Mouse (Mus musculus) heart, embryonic 11.5 days (tissue): ENCODE data around the gene Ttll9. TPM values are rescaled to one million over a fixed set of nuclear protein-coding genes. Genes with fewer than 3 reads are reported as not detected.

Experiments used
- ATAC-seq: fragments of 200-750 bp; cut with Nextera tagmentation; replicated peaks from 2 replicates; pipeline ENCODE4 v1.8.0; 2017; ENCODE audit warnings: moderate library complexity; ENCODE audit not compliant: insufficient number of reproducible peaks, low FRiP score, low TSS enrichment
- H3K27ac ChIP-seq: fragments of 300-500 bp; sonication (generic); 2 replicates; pipeline ENCODE4 v1.5.1; 2014; ENCODE audit warnings: mild to moderate bottlenecking, low read depth, low read length
- H3K27me3 ChIP-seq: fragments of 300-500 bp; sonication (generic); 2 replicates; pipeline ENCODE4 v1.6.1; 2014; ENCODE audit warnings: mild to moderate bottlenecking, low read length, mixed read lengths; ENCODE audit not compliant: control insufficient read depth, insufficient read depth
- H3K36me3 ChIP-seq: fragments of 300-500 bp; sonication (generic); 2 replicates; pipeline ENCODE4 v1.6.1; 2014; ENCODE audit warnings: mild to moderate bottlenecking, low read length, moderate library complexity, mixed read lengths; ENCODE audit not compliant: control insufficient read depth, insufficient read depth
- H3K4me1 ChIP-seq: fragments of 300-500 bp; sonication (generic); 2 replicates; pipeline ENCODE4 v1.6.1; 2014; ENCODE audit warnings: low read length; ENCODE audit not compliant: control insufficient read depth, insufficient read depth
- H3K4me2 ChIP-seq: fragments of 300-500 bp; sonication (generic); 2 replicates; pipeline ENCODE4 v1.6.1; 2014; ENCODE audit warnings: mild to moderate bottlenecking, moderate library complexity
- H3K4me3 ChIP-seq: fragments of 300-500 bp; sonication (generic); 2 replicates; pipeline ENCODE4 v1.5.1; 2014; ENCODE audit warnings: low read depth, low read length
- H3K9ac ChIP-seq: fragments of 300-500 bp; sonication (generic); 2 replicates; pipeline ENCODE4 v1.6.1; 2014; ENCODE audit warnings: mild to moderate bottlenecking, low read depth, low read length, moderate library complexity
- H3K9me3 ChIP-seq: fragments of 300-500 bp; sonication (generic); replicated peaks from 2 replicates; pipeline ENCODE4 v1.6.1; 2016; ENCODE audit warnings: low read length; ENCODE audit not compliant: control insufficient read depth
- WGBS: fragments of 180-500 bp; shearing (Covaris S2); extraction: QIAGEN DNeasy Blood & Tissue Kit; methylation state at CpG from one replicate; pipeline ENCODE4 v1.1.7; 2014; ENCODE audit not compliant: insufficient replicate concordance; 5-methylcytosine and 5-hydroxymethylcytosine counted together
- polyA plus RNA-seq: library from polyadenylated mRNA; unstranded; fragments of >200 nt; fragmentation: Nextera tagmentation; extraction: Ambion mirVana; gene quantifications from 2 replicates; pipeline ENCODE4 v1.2.1, GENCODE M21; 2014

Gene Ttll9
- polyA plus RNA-seq, 1 experiment from 2014 or later = 0.76 TPM

DNA sequence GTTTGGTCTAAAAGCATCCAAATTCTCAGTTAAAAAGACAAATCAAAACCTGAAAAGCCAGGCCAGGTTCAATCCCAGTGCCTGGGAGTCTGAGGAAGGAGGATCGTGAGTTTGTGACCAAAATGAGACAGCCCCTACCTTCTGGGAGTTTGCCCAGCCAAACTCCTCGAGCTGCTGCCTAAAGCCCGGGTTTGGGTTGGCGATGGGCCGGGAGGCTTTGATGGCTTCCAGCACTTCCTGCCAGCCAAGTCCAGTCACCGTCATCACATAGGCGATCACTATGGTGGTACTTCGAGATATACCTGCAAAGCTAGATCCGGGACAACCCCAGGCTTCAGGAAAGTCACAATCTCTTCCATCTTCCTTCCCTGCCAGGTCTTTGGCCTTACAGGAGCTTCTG lies 18.3 kb upstream of the Ttll9 start:
- Histone ChIP-seq H3K9ac (no peak overlapping the region), H3K9me3 (no peaks in the 10 kb centered on the region), H3K27ac (no peak overlapping the region), H3K4me2 (no peak overlapping the region), H3K27me3 (peaks cover 83% of the 10 kb centered on the region), H3K36me3 (no peaks in the 10 kb centered on the region), H3K4me3 (no peak overlapping the region), H3K4me1 (peaks cover 4% of the 10 kb centered on the region)
- 44% methylated on average over 9 of the region's 9 CpGs for WGBS
- ATAC-seq = no peak

DNA sequence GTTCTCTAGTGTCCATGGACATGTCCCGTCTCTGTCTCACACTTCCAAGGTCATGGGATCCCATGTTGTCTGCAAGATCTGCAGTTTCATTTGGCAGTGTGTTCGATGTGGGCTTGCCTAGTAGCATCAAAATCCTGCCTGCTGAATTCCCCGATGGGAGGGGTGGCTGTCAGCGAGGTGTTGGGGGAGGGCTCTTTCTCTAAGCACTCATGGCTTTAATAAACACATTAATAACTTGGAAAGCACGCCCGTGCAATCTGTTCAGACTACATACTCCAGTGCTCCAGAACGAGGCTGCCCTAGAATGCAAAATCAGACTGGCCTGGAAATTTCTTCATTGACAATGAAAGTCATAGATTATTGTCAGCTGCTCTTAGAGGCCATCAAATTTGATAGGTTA lies 15.2 kb upstream of the Ttll9 start:
- Histone ChIP-seq H3K4me1 (peaks cover 7% of the 10 kb centered on the region), H3K27me3 (peaks cover 97% of the 10 kb centered on the region), H3K4me3 (no peak overlapping the region), H3K9ac (no peak overlapping the region), H3K27ac (no peak overlapping the region), H3K9me3 (no peaks in the 10 kb centered on the region), H3K4me2 (no peak overlapping the region), H3K36me3 (no peaks in the 10 kb centered on the region)
- ATAC-seq = no peak
- 63% methylated on average over 7 of the region's 7 CpGs for WGBS

DNA sequence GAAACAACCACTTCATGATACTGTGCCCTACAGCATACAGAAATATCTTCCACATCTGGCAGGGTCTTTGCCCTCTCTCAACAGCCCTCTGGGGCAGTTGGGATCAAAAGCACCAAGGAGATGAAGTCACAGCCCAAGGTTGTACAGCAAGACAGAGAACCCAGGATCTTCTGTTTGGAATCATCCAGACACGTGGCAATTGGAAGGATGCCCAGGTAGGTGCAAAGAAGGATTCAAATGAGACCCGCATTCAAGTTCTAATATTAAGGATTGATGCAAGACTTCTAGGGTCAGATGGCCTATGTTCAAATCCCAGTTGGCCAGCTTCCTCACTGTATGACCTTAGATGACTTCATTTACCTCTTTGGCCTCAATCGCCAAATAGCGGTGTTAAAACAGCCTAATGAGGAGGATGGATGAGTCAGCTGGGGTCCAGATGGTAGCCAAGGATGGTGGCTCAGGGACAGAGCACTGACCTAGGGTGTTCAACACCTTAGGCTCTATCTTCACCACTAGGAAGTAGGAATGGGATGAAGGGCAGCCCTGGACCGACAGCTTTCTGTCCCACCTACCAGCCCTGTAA lies 13.8 kb upstream of the Ttll9 start:
- Histone ChIP-seq H3K4me2 (no peak overlapping the region), H3K4me1 (0 out of 2 replicates have a peak, but pooled peaks cover 3% of the 10 kb centered on the region), H3K4me3 (no peak overlapping the region), H3K36me3 (no peaks in the 10 kb centered on the region), H3K27ac (no peak overlapping the region), H3K27me3 (peaks cover 92% of the 10 kb centered on the region), H3K9me3 (no peaks in the 10 kb centered on the region), H3K9ac (no peak overlapping the region)
- WGBS = 74% methylated on average over 5 of the region's 5 CpGs
- no peak for ATAC-seq

DNA sequence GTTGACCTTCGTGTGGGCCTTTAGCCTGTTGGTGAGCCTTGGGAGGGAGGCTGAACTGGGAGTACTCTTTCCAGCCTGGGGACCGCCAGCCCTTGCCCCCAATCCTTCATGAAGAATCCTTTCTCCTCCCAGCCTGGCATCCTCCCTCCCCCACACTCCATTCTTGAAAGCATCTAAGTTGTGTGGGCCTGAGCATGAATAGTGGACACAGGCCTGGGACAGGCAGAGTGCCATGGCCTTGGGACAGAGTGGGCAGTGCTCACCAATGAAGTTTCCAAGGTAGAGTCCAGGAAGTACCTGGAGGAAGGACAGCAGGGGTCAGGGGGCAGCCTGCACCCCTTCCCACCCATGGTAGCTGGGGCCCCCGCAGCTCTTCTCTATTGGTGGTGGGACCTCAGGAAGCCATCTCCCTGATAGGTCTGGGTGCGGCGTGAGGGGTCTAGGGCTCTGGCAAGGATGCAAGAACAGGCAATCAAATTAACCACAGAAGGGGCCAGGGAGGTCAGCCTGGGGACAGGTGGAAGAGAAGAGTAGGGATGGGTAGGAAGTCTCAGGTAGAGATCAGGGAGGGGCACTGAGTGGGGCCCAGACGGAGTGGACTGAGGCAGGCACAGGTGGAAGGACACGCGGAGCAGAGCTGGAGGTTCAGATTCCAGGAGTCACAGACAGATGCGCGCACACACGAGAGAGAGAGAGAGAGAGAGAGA lies 11.8 kb upstream of the Ttll9 start:
- 0 out of 2 replicates have a peak, but pooled peaks cover 3% of the 10 kb centered on the region for H3K4me1 ChIP-seq
- H3K9ac ChIP-seq = no peak overlapping the region
- no peaks in the 10 kb centered on the region for H3K9me3 ChIP-seq
- H3K27ac ChIP-seq = no peak overlapping the region
- no peak for ATAC-seq
- H3K27me3 ChIP-seq = peaks cover 80% of the 10 kb centered on the region
- peak overlapping the region; percentile 92 for H3K4me2 ChIP-seq
- H3K36me3 ChIP-seq = no peaks in the 10 kb centered on the region
- WGBS = 31% methylated on average over 11 of the region's 11 CpGs
- H3K4me3 ChIP-seq = no peak overlapping the region; the same call in 1 of the 2 replicates

DNA sequence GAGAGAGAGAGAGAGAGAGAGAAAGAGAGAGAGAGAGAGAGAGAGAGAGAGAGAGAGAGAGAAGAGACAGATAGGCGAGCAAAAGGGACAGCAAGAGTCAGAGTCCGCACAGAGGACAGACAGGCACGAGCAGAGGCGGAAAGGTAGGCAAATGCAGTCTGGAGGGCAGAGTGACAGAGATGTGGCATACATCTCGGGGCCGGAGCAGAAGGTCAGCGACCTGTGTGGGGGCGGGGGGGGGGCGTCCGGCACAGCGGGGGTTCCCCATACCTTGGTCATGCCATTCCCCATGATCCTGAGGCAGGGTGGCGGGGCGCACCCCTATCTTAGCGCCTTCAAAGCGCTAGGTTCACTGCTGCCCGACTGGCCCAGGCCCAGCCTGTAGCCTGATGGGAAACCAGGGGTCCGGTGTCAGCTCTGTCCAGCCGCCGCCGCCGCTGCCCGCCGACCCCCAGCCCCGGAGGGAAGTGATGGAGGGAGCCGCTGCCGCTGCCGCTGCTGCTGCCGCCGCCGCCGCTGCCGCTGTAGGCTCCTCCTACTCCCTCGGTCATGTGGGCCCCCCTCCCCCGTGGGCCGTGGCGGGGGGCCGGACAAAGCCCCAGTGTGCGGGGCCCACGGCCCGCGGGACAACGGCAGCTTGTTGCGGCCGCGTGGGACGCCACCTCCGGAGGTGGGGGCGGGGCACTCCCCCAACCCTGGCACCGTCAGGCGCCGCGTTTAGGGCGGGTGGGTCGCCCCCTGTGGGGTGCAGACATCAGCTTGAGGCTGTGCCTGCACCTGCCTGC lies 11.0 kb upstream of the Ttll9 start, which contains the start of gene Dusp15:
Gene Dusp15, minus strand, starts transcription at position 634 of the 785 bp plus-strand sequence.
- no peaks in the 10 kb centered on the region for H3K36me3 ChIP-seq
- peaks cover 73% of the 10 kb centered on the region for H3K27me3 ChIP-seq
- peak within 1 kb of the TSS; percentile 92 for H3K4me2 ChIP-seq
- H3K9ac ChIP-seq = peak within 1 kb of the TSS; percentile 52
- H3K4me3 ChIP-seq = peak within 1 kb of the TSS; percentile 66
- H3K9me3 ChIP-seq = no peaks in the 10 kb centered on the region
- no peak within 1 kb of the TSS for H3K27ac ChIP-seq
- under 1% methylated on average over 48 of the region's 54 CpGs for WGBS
- peak; percentile 59; the same call in 1 of the 2 replicates for ATAC-seq
- 0 out of 2 replicates have a peak, but pooled peaks cover 3% of the 10 kb centered on the region for H3K4me1 ChIP-seq

DNA sequence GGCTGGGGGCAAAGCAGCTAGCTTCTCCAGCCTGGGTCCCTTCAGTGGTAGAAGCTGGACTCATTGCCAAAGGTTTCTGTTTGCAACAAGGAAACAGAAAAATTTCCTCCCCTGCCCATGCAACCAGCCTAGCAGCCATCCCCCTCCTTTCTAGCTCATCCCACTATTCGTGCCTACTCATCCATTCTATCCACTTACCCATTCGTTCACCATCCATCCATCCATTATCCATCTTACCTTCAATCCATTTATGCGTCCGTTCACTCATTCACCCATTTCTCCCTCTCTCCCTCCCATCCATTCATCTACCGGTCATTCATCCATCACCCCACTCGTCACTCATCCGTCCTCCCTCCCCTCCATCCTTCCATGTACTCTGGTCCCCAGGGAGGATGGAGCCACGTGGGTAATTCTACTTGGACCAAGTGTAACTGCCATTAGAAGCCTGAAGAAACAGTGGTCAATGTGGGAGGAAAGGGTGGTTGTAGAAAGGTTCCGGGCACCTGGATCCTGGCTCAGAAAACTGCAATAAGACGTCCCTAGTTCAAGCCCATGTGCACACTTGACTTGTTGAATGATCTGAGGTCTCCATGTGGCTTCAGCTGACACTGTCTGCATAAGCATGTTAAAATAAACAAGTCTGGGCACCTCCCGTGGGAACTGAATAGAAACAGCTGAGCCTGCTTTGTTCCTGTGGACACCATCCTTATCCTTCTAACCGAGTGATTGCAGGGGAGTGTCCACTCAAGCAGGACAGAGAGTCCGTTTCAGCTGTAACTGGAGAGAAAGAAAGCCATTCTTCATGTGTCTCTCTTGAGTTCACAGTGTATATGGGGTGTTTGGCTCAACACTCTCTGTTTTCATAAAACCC lies 10.2 kb upstream of the Ttll9 start:
- peak overlapping the region; percentile 66 for H3K4me3 ChIP-seq
- no peaks in the 10 kb centered on the region for H3K9me3 ChIP-seq
- 0 out of 2 replicates have a peak, but pooled peaks cover 3% of the 10 kb centered on the region for H3K4me1 ChIP-seq
- H3K9ac ChIP-seq = peak overlapping the region; percentile 52
- ATAC-seq = no peak
- H3K27me3 ChIP-seq = peaks cover 68% of the 10 kb centered on the region
- WGBS = 17% methylated on average over 13 of the region's 13 CpGs
- H3K27ac ChIP-seq = no peak overlapping the region
- no peaks in the 10 kb centered on the region for H3K36me3 ChIP-seq
- peak overlapping the region; percentile 92 for H3K4me2 ChIP-seq

DNA sequence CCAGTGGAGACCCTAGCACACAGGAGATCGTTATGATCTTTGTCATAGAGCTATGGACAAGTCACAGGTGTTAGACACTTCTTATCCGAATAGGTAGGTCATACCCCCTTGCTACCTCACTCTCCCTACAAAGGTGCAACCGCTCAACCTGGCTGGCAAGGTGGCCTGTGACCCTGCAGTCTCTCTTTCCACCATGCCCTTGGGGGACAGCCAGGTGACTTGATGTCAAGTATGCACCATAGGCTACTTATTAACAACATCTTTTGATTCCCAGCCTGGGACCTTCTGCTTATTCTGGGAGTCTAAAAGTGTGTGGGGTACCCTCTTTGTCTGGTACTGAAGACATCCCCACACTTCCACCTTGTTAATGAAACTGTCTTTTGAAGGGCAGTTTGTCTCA lies 4.2 kb upstream of the Ttll9 start:
- Histone ChIP-seq H3K9ac (no peak overlapping the region), H3K27me3 (peaks cover 18% of the 10 kb centered on the region), H3K36me3 (no peaks in the 10 kb centered on the region), H3K4me3 (no peak overlapping the region), H3K4me2 (no peak overlapping the region), H3K9me3 (no peaks in the 10 kb centered on the region), H3K27ac (no peak overlapping the region), H3K4me1 (no peaks in the 10 kb centered on the region)
- WGBS = 65% methylated on average over 3 of the region's 3 CpGs
- ATAC-seq = no peak

DNA sequence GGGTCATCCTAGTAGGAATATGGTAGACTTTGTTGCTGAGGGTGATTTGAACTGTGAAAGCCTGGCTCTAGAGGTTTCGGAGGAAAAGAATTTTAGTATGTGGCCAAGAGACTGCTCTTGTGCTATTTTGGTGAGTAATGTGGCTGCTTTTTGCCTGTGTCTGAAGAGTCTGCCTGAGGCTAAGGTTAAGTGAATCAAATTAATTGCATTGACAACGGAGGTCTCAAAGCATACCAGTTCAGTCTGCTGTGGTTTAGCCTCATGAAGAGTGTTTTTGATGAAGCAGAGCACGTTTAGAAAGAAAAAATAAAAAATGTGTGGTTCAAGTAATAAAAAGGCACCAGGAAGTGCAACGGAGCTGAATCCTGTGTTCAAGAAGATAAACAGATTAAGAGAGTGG lies 3.3 kb downstream of the Ttll9 start:
- Histone ChIP-seq H3K9me3 (no peaks in the 10 kb centered on the region), H3K4me1 (no peaks in the 10 kb centered on the region), H3K4me2 (no peak overlapping the region), H3K27me3 (peaks cover 3% of the 10 kb centered on the region; the same call in 1 of the 2 replicates), H3K9ac (no peak overlapping the region), H3K27ac (no peak overlapping the region), H3K36me3 (no peaks in the 10 kb centered on the region), H3K4me3 (no peak overlapping the region)
- no peak for ATAC-seq
- 67% methylated on average over 4 of the region's 4 CpGs for WGBS
